Mouse (Mus musculus) lung, postnatal 0 days (tissue): ENCODE measurements around the gene Rps18. TPM values are rescaled to one million over a fixed set of nuclear protein-coding genes. Genes with fewer than 3 reads are reported as not detected.
A peak's percentile ranks its signal among the peaks of the same experiment; 100 is the strongest.

Source experiments
- ATAC-seq: fragments of 200-750 bp; cut with Nextera tagmentation; 2 replicates; pipeline ENCODE4 v1.8.0; 2017; ENCODE audit warnings: moderate library complexity
- DNase-seq: peaks from one replicate; pipeline ENCODE4 v3.0.0-alpha.2; 2016; ENCODE audit warnings: low spot score
- H3K27ac ChIP-seq: fragments of 300-500 bp; sonication (generic); 2 replicates; pipeline ENCODE4 v1.5.1; 2014; ENCODE audit warnings: antibody characterized with exemption, mild to moderate bottlenecking, low read length, mixed read lengths
- H3K27me3 ChIP-seq: fragments of 300-500 bp; sonication (generic); replicated peaks from 2 replicates; pipeline ENCODE4 v1.6.1; 2014; ENCODE audit warnings: low read length, mixed read lengths; ENCODE audit not compliant: insufficient read depth
- H3K36me3 ChIP-seq: fragments of 300-500 bp; sonication (generic); 2 replicates; pipeline ENCODE4 v1.6.1; 2014; ENCODE audit warnings: low read length, mixed read lengths; ENCODE audit not compliant: insufficient read depth
- H3K4me1 ChIP-seq: fragments of 300-500 bp; sonication (generic); 2 replicates; pipeline ENCODE4 v1.6.1; 2014; ENCODE audit warnings: antibody characterized with exemption, low read depth, low read length, mixed read lengths; ENCODE audit not compliant: insufficient read depth
- H3K4me2 ChIP-seq: fragments of 300-500 bp; sonication (generic); replicated peaks from 2 replicates; pipeline ENCODE4 v1.6.1; 2014; ENCODE audit warnings: low read depth, mild to moderate bottlenecking, low read length, moderate library complexity, mixed read lengths
- H3K4me3 ChIP-seq: fragments of 300-500 bp; sonication (generic); 2 replicates; pipeline ENCODE4 v1.5.1; 2014; ENCODE audit warnings: low read depth, low read length
- H3K9ac ChIP-seq: fragments of 300-500 bp; sonication (generic); replicated peaks from 2 replicates; pipeline ENCODE4 v1.6.1; 2014; ENCODE audit warnings: low read depth, mild to moderate bottlenecking
- H3K9me3 ChIP-seq: fragments of 300-500 bp; sonication (generic); 2 replicates; pipeline ENCODE4 v1.6.1; 2016; ENCODE audit warnings: low read length, mixed read lengths
- CTCF ChIP-seq: IDR thresholded peaks from 2 replicates; pipeline ENCODE4 v1.5.1; 2016; ENCODE audit warnings: antibody characterized with exemption, mild to moderate bottlenecking
- EP300 ChIP-seq: IDR thresholded peaks from 2 replicates; pipeline ENCODE4 v1.6.1; 2016; ENCODE audit warnings: antibody characterized with exemption, mild to moderate bottlenecking, control low read depth
- WGBS: fragments of 180-500 bp; shearing (Covaris S2); extraction: QIAGEN DNeasy Blood & Tissue Kit; methylation state at CpG from one replicate; pipeline ENCODE4 v1.1.7; 2014; 5-methylcytosine and 5-hydroxymethylcytosine counted together
- polyA plus RNA-seq: library from polyadenylated mRNA; unstranded; fragments of >200 nt; fragmentation: Nextera tagmentation; extraction: Ambion mirVana; gene quantifications from 2 replicates; pipeline ENCODE4 v1.2.1, GENCODE M21; 2015

Rps18 gene
- polyA plus RNA-seq, 1 experiment from 2014 or later: 1,435 TPM

- H3K9me3 ChIP-seq: no peaks in the 10 kb centered on the region
- DNase-seq: peak; percentile 32
- 60% methylated on average over 37 of the region's 37 CpGs for WGBS
- peaks cover 13% of the 10 kb centered on the region; the same call in 1 of the 2 replicates for H3K36me3 ChIP-seq
- H3K4me3 ChIP-seq: peak overlapping the region; percentile 75; the same call in 1 of the 2 replicates
- ATAC-seq: no peak
- no peaks in the 10 kb centered on the region for H3K27me3 ChIP-seq
- peaks cover 11% of the 10 kb centered on the region; the same call in 1 of the 2 replicates for H3K4me1 ChIP-seq
- H3K4me2 ChIP-seq: peak overlapping the region; percentile 98
- TF ChIP-seq EP300 (no peak; the same call in 1 of the 2 replicates), CTCF (no peak)
- peak overlapping the region; percentile 91; the same call in 1 of the 2 replicates for H3K27ac ChIP-seq
- peak overlapping the region; percentile 77; the same call in 1 of the 2 replicates for H3K9ac ChIP-seq
Measured at GRCm38 (mm10) chr17:33918293-33919203, 37.3 kb downstream of the Rps18 start.

GRCm38 (mm10) chr17:33917656-33918292, 38.0 kb downstream of the Rps18 start:
- ATAC-seq (no peak), DNase-seq (no peak)
- Histone ChIP-seq H3K9ac (no peak overlapping the region), H3K36me3 (peaks cover 18% of the 10 kb centered on the region; the same call in 1 of the 2 replicates), H3K4me2 (no peak overlapping the region), H3K27ac (no peak overlapping the region), H3K9me3 (no peaks in the 10 kb centered on the region), H3K4me3 (no peak overlapping the region), H3K27me3 (no peaks in the 10 kb centered on the region), H3K4me1 (peaks cover 11% of the 10 kb centered on the region; the same call in 1 of the 2 replicates)
- WGBS: 85% methylated on average over 16 of the region's 18 CpGs
- no peak for TF ChIP-seq CTCF
- no peak for TF ChIP-seq EP300

GRCm38 (mm10) chr17:33916847-33917655, 38.8 kb downstream of the Rps18 start:
- peak overlapping the region; percentile 63; the same call in 1 of the 2 replicates for H3K4me3 ChIP-seq
- no peak for TF ChIP-seq EP300
- no peak for TF ChIP-seq CTCF
- H3K27ac ChIP-seq: peak overlapping the region; percentile 43; the same call in 1 of the 2 replicates

GRCm38 (mm10) chr17:33916294-33916693, 39.5 kb downstream of the Rps18 start:
- Histone ChIP-seq H3K4me2 (peak overlapping the region; percentile 65), H3K9ac (peak overlapping the region; percentile 44; the same call in 1 of the 2 replicates), H3K4me1 (peaks cover 9% of the 10 kb centered on the region; the same call in 1 of the 2 replicates), H3K27me3 (no peaks in the 10 kb centered on the region), H3K4me3 (peak overlapping the region; percentile 63), H3K36me3 (peaks cover 26% of the 10 kb centered on the region; the same call in 1 of the 2 replicates), H3K27ac (peak overlapping the region; percentile 81), H3K9me3 (no peaks in the 10 kb centered on the region)
- TF ChIP-seq CTCF (no peak), EP300 (no peak)
- ATAC-seq: no peak
- DNase-seq: peak; percentile 56
- 2% methylated on average over 12 of the region's 20 CpGs for WGBS

More at GRCm38 (mm10) chr17:33916847-33917655, 38.8 kb downstream of the Rps18 start:
- Histone ChIP-seq H3K36me3 (peaks cover 24% of the 10 kb centered on the region; the same call in 1 of the 2 replicates), H3K9me3 (no peaks in the 10 kb centered on the region), H3K4me2 (peak overlapping the region; percentile 65), H3K4me1 (peaks cover 11% of the 10 kb centered on the region; the same call in 1 of the 2 replicates), H3K27me3 (no peaks in the 10 kb centered on the region), H3K9ac (no peak overlapping the region)
- 68% methylated on average over 30 of the region's 31 CpGs for WGBS
- ATAC-seq: no peak
- no peak for DNase-seq

GRCm38 (mm10) chr17:33915671-33916250, 40.0 kb downstream of the Rps18 start, which contains the start of the genes Tapbp and Zbtb22:
Gene Tapbp, plus strand, starts transcription at chr17:33915899.
Gene Zbtb22, plus strand, starts transcription at chr17:33915904.
- peak; percentile 91 for ATAC-seq
- Histone ChIP-seq H3K9ac (peak within 1 kb of the TSS; percentile 44; the same call in 1 of the 2 replicates), H3K27ac (peak within 1 kb of the TSS; percentile 81), H3K4me1 (peaks cover 5% of the 10 kb centered on the region; the same call in 1 of the 2 replicates), H3K4me3 (peak within 1 kb of the TSS; percentile 63), H3K36me3 (peaks cover 26% of the 10 kb centered on the region; the same call in 1 of the 2 replicates), H3K9me3 (no peaks in the 10 kb centered on the region), H3K4me2 (peak within 1 kb of the TSS; percentile 65), H3K27me3 (no peaks in the 10 kb centered on the region)
- under 1% methylated on average over 32 of the region's 34 CpGs for WGBS
- no peak for TF ChIP-seq CTCF
- peak; percentile 75 for TF ChIP-seq EP300
- DNase-seq: peak; percentile 100
